Mouse (Mus musculus): ENCODE results near the gene Ghitm. TPM values are rescaled to one million over a fixed set of nuclear protein-coding genes. Genes with fewer than 3 reads are reported as not detected.

Gene Ghitm
- polyA plus RNA-seq, 1 experiment from 2014 or later, result 236 TPM

DNA sequence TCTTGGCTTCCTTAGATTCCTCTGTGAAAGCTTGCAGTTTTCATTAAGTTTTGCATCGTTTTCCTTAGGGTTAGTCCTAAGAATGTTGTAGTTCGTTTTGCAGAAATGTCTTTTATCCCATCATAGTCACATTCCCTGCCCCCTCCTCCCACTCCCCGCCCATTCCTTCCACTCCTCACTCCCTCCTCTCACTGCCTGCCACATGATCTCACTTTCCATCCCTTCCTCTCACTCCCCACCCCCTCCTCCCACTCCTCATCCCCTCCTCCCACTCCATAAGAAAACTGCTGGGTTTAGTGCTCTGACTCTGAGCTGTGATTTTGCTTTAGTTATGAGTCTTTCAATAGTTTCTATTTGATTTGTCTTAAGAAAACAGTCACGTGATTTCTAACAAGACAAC is 51.3 kb downstream of the Ghitm start:
- Histone ChIP-seq H3K9me3 (ENCODE audit: control insufficient read depth, low read length) (no peaks in the 10 kb centered on the region), H3K27ac (ENCODE audit: low read depth, low read length) (no peak overlapping the region), H3K4me1 (ENCODE audit: control insufficient read depth, insufficient read depth, low read depth, low read length) (no peaks in the 10 kb centered on the region), H3K4me3 (ENCODE audit: low read length) (no peak overlapping the region), H3K9ac (ENCODE audit: low read depth, low read length) (no peak overlapping the region), H3K4me2 (ENCODE audit: low read length) (no peak overlapping the region), H3K27me3 (replicated peaks; ENCODE audit: control insufficient read depth, insufficient read depth, low read length) (no peaks in the 10 kb centered on the region), H3K36me3 (ENCODE audit: control insufficient read depth, insufficient read depth, low read length) (no peaks in the 10 kb centered on the region)
- no peak for ATAC-seq
- WGBS, result 37% methylated on average over 4 of the region's 4 CpGs

GRCm38 (mm10) chr14:37080724-37081123 is 54.3 kb downstream of the Ghitm start:
- WGBS, result 82% methylated on average over 1 of the region's 1 CpGs
- H3K36me3 ChIP-seq (ENCODE audit: control insufficient read depth, insufficient read depth, low read length), result no peaks in the 10 kb centered on the region
- no peak overlapping the region for H3K4me3 ChIP-seq (ENCODE audit: low read length)
- no peak for ATAC-seq
- no peaks in the 10 kb centered on the region for H3K9me3 ChIP-seq (ENCODE audit: control insufficient read depth, low read length)
- no peak overlapping the region for H3K4me2 ChIP-seq (ENCODE audit: low read length)
- no peak overlapping the region for H3K27ac ChIP-seq (ENCODE audit: low read depth, low read length)
- H3K9ac ChIP-seq (ENCODE audit: low read depth, low read length), result no peak overlapping the region
- no peaks in the 10 kb centered on the region for H3K4me1 ChIP-seq (ENCODE audit: control insufficient read depth, insufficient read depth, low read depth, low read length)
- H3K27me3 ChIP-seq (replicated peaks; ENCODE audit: control insufficient read depth, insufficient read depth, low read length), result no peaks in the 10 kb centered on the region

Other genes with a start within 250 kb of the Ghitm start
- 104 and 108 TPM in 2 replicates for gene Ccser2, start 166.5 kb downstream of the Ghitm start, polyA plus RNA-seq (2015; fragmentation: Nextera tagmentation; extraction: Ambion mirVana)
- not detected in 2 replicates for gene Rgr, start 86.3 kb downstream of the Ghitm start, polyA plus RNA-seq (2015; fragmentation: Nextera tagmentation; extraction: Ambion mirVana)
- gene Lrit1, start 80.4 kb downstream of the Ghitm start, polyA plus RNA-seq (2015; fragmentation: Nextera tagmentation; extraction: Ambion mirVana), result not detected in 2 replicates
- gene Lrit2, start 67.3 kb downstream of the Ghitm start, polyA plus RNA-seq (2015; fragmentation: Nextera tagmentation; extraction: Ambion mirVana), result not detected in 2 replicates
- gene Cdhr1, start 36.9 kb downstream of the Ghitm start, polyA plus RNA-seq (2015; fragmentation: Nextera tagmentation; extraction: Ambion mirVana), result 5.5 and 6.2 TPM in 2 replicates
- 0.76 TPM in 1 of 2 replicates, not detected in the other for gene 2610528A11Rik, start 21.2 kb downstream of the Ghitm start, polyA plus RNA-seq (2015; fragmentation: Nextera tagmentation; extraction: Ambion mirVana)

Data from hindbrain, embryonic 16.5 days (tissue).